Mouse (Mus musculus): ENCODE measurements at regions not wholly inside any gene's neighbourhood (a gene's known extent, or its start where the extent isn't known, plus 50 kb on each side); places are given as distances from the start of the nearest gene placed in this dataset.

DNA sequence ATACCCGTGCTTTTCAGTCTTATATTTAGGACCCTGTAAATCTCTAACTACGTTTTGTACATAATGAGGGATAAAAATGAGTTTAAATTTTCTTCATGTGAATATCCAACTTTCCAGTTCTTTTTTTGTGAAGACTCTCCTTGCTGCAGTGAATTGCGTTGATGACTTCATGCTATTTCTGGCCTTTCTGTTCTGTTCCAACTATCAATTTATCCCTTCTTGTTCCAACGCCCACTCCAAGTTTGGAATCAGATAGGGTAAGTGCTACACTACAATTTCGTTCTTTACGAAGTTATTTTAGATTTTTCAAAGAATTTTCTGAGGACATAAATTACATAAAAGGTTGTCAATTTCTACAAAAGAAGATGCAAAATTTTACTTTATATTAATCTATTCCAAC, 1481.7 kb upstream of the Jmjd1c start:
- intact Hi-C loops (cut with DNase I), result no loop called here
- DNase-seq (ENCODE audit: extremely low spot score in 1 of 2, low spot score in 2 of 2), result peak in 1 of 2 experiments; percentile 23

Data from left cerebral cortex, postnatal 10 days (tissue).